13 mouse cellular contexts compared by ENCODE assay signal in the genomic region with DNA sequence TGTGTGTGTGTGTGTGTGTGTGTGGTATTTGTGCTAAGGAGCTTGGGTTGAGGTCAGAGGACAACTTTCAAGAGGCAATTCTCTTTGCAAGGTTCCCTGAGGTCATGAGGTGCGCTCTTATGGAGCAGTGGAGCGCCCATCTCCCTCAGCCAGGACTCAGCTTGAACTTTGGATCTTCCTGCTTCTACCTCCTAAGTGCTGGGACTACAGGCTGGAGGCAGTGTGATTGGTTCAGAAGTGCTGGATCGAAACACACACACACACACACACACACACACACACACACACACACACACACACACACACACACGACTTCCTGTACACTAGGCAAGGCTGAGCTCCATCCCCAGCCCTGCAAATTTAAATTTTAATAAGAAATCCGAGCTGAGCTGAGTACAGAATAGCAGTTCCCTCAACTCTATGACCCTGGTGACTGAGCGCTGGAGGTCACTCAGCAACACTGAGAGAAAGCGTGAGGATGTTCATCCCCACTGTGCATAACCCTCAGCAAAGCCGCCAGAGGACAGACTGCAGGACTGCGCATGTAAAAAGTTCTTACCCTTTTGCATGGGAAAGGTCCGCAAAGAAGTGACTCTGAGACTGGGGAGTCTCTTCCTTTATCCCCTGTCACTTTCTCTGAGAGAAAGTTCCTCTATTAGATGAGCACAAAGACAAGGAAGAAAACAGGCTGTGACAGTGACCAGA. TPM values are rescaled to one million over a fixed set of nuclear protein-coding genes. Genes with fewer than 3 reads are reported as not detected.
DNase-seq lines count a peak whose midpoint lies in the region; ATAC-seq and TF ChIP-seq lines count a peak whose summit lies in the region.
"Had no signal": no experiment of that assay in that cellular context is flagged by ENCODE, and none has a peak within 500 bp of the region (broad histone marks: within the 10 kb centered on the region; RNA-seq: fewer than 3 reads in every experiment).

No protein-coding gene starts in this region.

- H3K27ac ChIP-seq in lung, embryonic 14.5 days (ENCODE audit: low read depth): no peak overlapping the region
- 0 out of 2 replicates have a peak overlapping the region, but pooled peaks have one; percentile 32 for H3K27ac ChIP-seq in kidney, postnatal 0 days
- no peak overlapping the region for H3K27ac ChIP-seq in stomach, postnatal 0 days (replicated peaks)
- H3K27ac ChIP-seq in hindbrain, embryonic 12.5 days: no peak overlapping the region
- no peak overlapping the region for H3K27ac ChIP-seq in forebrain, embryonic 10.5 days
- H3K27ac ChIP-seq: liver, embryonic 13.5 days; midbrain, embryonic 15.5 days had no signal

- ATAC-seq in lung, embryonic 14.5 days (ENCODE audit: insufficient read depth): no peak
- ATAC-seq in kidney, postnatal 0 days (replicated peaks; ENCODE audit: low FRiP score, low read depth): peak; percentile 82
- peak; percentile 40 for ATAC-seq in stomach, postnatal 0 days (ENCODE audit: low FRiP score, low TSS enrichment)
- no peak for ATAC-seq in hindbrain, embryonic 12.5 days (ENCODE audit: low FRiP score)
- ATAC-seq: midbrain, embryonic 15.5 days had no signal

- H3K36me3 ChIP-seq in lung, embryonic 14.5 days (ENCODE audit: insufficient read depth): peaks cover 5% of the 10 kb centered on the region; the same call in 1 of the 2 replicates
- H3K36me3 ChIP-seq in kidney, postnatal 0 days (ENCODE audit: insufficient read depth, low read length): no peaks in the 10 kb centered on the region
- H3K36me3 ChIP-seq in stomach, postnatal 0 days (ENCODE audit: control insufficient read depth, insufficient read depth, low read length): no peaks in the 10 kb centered on the region
- H3K36me3 ChIP-seq in hindbrain, embryonic 12.5 days: no peaks in the 10 kb centered on the region
- H3K36me3 ChIP-seq in forebrain, embryonic 10.5 days (replicated peaks): no peaks in the 10 kb centered on the region
- H3K36me3 ChIP-seq: liver, embryonic 13.5 days; midbrain, embryonic 15.5 days had no signal

- WGBS in lung, embryonic 14.5 days: 63% methylated on average over 10 of the region's 10 CpGs
- WGBS in kidney, postnatal 0 days: 59% methylated on average over 10 of the region's 10 CpGs
- 64% methylated on average over 10 of the region's 10 CpGs for WGBS in stomach, postnatal 0 days
- WGBS in hindbrain, embryonic 12.5 days: 51% methylated on average over 9 of the region's 10 CpGs
- WGBS in forebrain, embryonic 10.5 days: 62% methylated on average over 10 of the region's 10 CpGs

- no peaks in the 10 kb centered on the region for H3K27me3 ChIP-seq in lung, embryonic 14.5 days (ENCODE audit: insufficient read depth, low read length)
- no peaks in the 10 kb centered on the region for H3K27me3 ChIP-seq in kidney, postnatal 0 days (ENCODE audit: insufficient read depth, low read length)
- H3K27me3 ChIP-seq in stomach, postnatal 0 days (ENCODE audit: control insufficient read depth, insufficient read depth, low read length): no peaks in the 10 kb centered on the region
- H3K27me3 ChIP-seq in hindbrain, embryonic 12.5 days: no peaks in the 10 kb centered on the region
- peaks cover 11% of the 10 kb centered on the region for H3K27me3 ChIP-seq in forebrain, embryonic 10.5 days (ENCODE audit: poor library complexity, severe bottlenecking)
- H3K27me3 ChIP-seq: midbrain, embryonic 15.5 days had no signal

- H3K9ac ChIP-seq in lung, embryonic 14.5 days: no peak overlapping the region
- H3K9ac ChIP-seq in kidney, postnatal 0 days (ENCODE audit: low read depth, low read length): no peak overlapping the region
- H3K9ac ChIP-seq in stomach, postnatal 0 days (ENCODE audit: low read length): no peak overlapping the region
- no peak overlapping the region for H3K9ac ChIP-seq in hindbrain, embryonic 12.5 days
- H3K9ac ChIP-seq: liver, embryonic 13.5 days; midbrain, embryonic 15.5 days had no signal

- no peak overlapping the region for H3K4me2 ChIP-seq in lung, embryonic 14.5 days
- no peak overlapping the region for H3K4me2 ChIP-seq in kidney, postnatal 0 days (ENCODE audit: low read length)
- no peak overlapping the region for H3K4me2 ChIP-seq in stomach, postnatal 0 days (replicated peaks; ENCODE audit: low read depth)
- no peak overlapping the region for H3K4me2 ChIP-seq in hindbrain, embryonic 12.5 days (replicated peaks)
- H3K4me2 ChIP-seq: liver, embryonic 13.5 days; midbrain, embryonic 15.5 days had no signal

- TF ChIP-seq EP300 in stomach, postnatal 0 days (optimal IDR thresholded peaks at IDR 0.05): no peak

- no peak for TF ChIP-seq CTCF in lung, embryonic 14.5 days (IDR thresholded peaks at IDR 0.05; ENCODE audit: low read depth)
- TF ChIP-seq CTCF in kidney, postnatal 0 days (IDR thresholded peaks at IDR 0.05; ENCODE audit: low read depth): no peak
- TF ChIP-seq CTCF in stomach, postnatal 0 days (IDR thresholded peaks at IDR 0.05; ENCODE audit: low read depth): no peak

- DNase-seq in adrenal gland, postnatal 14 days: peak; percentile 33
- no peak for DNase-seq in adrenal gland, postnatal 25 days
- DNase-seq in lung, embryonic 14.5 days: peak; percentile 21
- DNase-seq in lung, postnatal 36 days: no peak
- no peak for DNase-seq in kidney, postnatal 0 days (ENCODE audit: low spot score)
- DNase-seq in stomach, postnatal 0 days (ENCODE audit: low spot score): no peak
- no peak for DNase-seq in forebrain, embryonic 10.5 days (ENCODE audit: extremely low spot score, low spot score)
- DNase-seq: cerebellum, adult 2 months; liver, embryonic 13.5 days; lung, postnatal 4 days; thymus, adult 18-20 months had no signal

- H3K9me3 ChIP-seq in lung, embryonic 14.5 days (ENCODE audit: low read depth, low read length): no peaks in the 10 kb centered on the region
- H3K9me3 ChIP-seq in kidney, postnatal 0 days (replicated peaks; ENCODE audit: low read length): no peaks in the 10 kb centered on the region
- no peaks in the 10 kb centered on the region for H3K9me3 ChIP-seq in stomach, postnatal 0 days (ENCODE audit: control insufficient read depth, low read length)
- no peaks in the 10 kb centered on the region for H3K9me3 ChIP-seq in hindbrain, embryonic 12.5 days (replicated peaks)
- H3K9me3 ChIP-seq in forebrain, embryonic 10.5 days: no peaks in the 10 kb centered on the region
- H3K9me3 ChIP-seq: liver, embryonic 13.5 days; midbrain, embryonic 15.5 days had no signal

- H3K4me3 ChIP-seq in lung, embryonic 14.5 days (ENCODE audit: low read depth, low read length): no peak overlapping the region
- H3K4me3 ChIP-seq in kidney, postnatal 0 days (replicated peaks; ENCODE audit: low read depth, low read length): no peak overlapping the region
- H3K4me3 ChIP-seq in stomach, postnatal 0 days (ENCODE audit: low read depth, low read length): no peak overlapping the region
- H3K4me3 ChIP-seq in hindbrain, embryonic 12.5 days: no peak overlapping the region
- no peak overlapping the region for H3K4me3 ChIP-seq in forebrain, embryonic 10.5 days
- H3K4me3 ChIP-seq: liver, embryonic 13.5 days; midbrain, embryonic 15.5 days had no signal

- peaks cover 25% of the 10 kb centered on the region for H3K4me1 ChIP-seq in lung, embryonic 14.5 days (ENCODE audit: insufficient read depth)
- H3K4me1 ChIP-seq in kidney, postnatal 0 days (replicated peaks; ENCODE audit: insufficient read depth, low read length): peaks cover 24% of the 10 kb centered on the region
- H3K4me1 ChIP-seq in stomach, postnatal 0 days (replicated peaks; ENCODE audit: control insufficient read depth, insufficient read depth): peaks cover 8% of the 10 kb centered on the region
- H3K4me1 ChIP-seq in hindbrain, embryonic 12.5 days: peaks cover 56% of the 10 kb centered on the region
- H3K4me1 ChIP-seq in forebrain, embryonic 10.5 days: peaks cover 62% of the 10 kb centered on the region

RNA-seq across cellular contexts. Expression of a gene that starts 6.4 kb away (rescaled TPM):
- total RNA-seq in adrenal gland, postnatal 14 days (2021): 18.0 and 20.1 TPM in 2 replicates
- 15.4 and 24.9 TPM in 2 replicates for total RNA-seq in adrenal gland, postnatal 25 days (2021)
- polyA plus RNA-seq in lung, embryonic 14.5 days (2014; fragmentation: Nextera tagmentation; extraction: Ambion mirVana): 36.2 and 37.8 TPM in 2 replicates
- 14.1 and 14.9 TPM in 2 replicates for polyA plus RNA-seq in kidney, postnatal 0 days (2015; fragmentation: Nextera tagmentation; extraction: Ambion mirVana)
- 7.3 and 8.3 TPM in 2 replicates for polyA plus RNA-seq in stomach, postnatal 0 days (2015; fragmentation: Nextera tagmentation; extraction: Ambion mirVana)
- 21.3 and 23.2 TPM in 2 replicates for polyA plus RNA-seq in hindbrain, embryonic 12.5 days (2016; fragmentation: Nextera tagmentation; extraction: Ambion mirVana)
- polyA plus RNA-seq in forebrain, embryonic 10.5 days (2016; fragmentation: Nextera tagmentation; extraction: Ambion mirVana): 10.1 and 11.4 TPM in 2 replicates

Comparison
In these comparisons a context has a peak if more than half of its experiments do, and no peak if none do; other contexts are left out.
1. DNase-seq: peak in adrenal gland, postnatal 14 days (single experiment) and lung, embryonic 14.5 days (single experiment); none in adrenal gland, postnatal 25 days (single experiment), lung, postnatal 36 days (single experiment), kidney, postnatal 0 days (single experiment), stomach, postnatal 0 days (single experiment) and forebrain, embryonic 10.5 days (single experiment).
2. ATAC-seq: peak in kidney, postnatal 0 days (single experiment) and stomach, postnatal 0 days (single experiment); none in lung, embryonic 14.5 days (single experiment) and hindbrain, embryonic 12.5 days (single experiment).